Mouse (Mus musculus): ENCODE results near the gene Stc2. TPM values are rescaled to one million over a fixed set of nuclear protein-coding genes. Genes with fewer than 3 reads are reported as not detected.

Stc2 gene
- polyA plus RNA-seq (2016; fragmentation: Nextera tagmentation; extraction: Ambion mirVana) = 1.4 and 1.8 TPM in 2 replicates

GRCm38 (mm10) chr11:31369648-31370286 is at the start of gene Stc2:
Stc2 (minus strand) TSS chr11:31370074.
- Histone ChIP-seq H3K36me3 (no peaks in the 10 kb centered on the region), H3K4me2 (peak within 1 kb of the TSS; percentile 81), H3K4me3 (peak within 1 kb of the TSS; percentile 58), H3K4me1 (peaks cover 30% of the 10 kb centered on the region), H3K9me3 (replicated peaks) (no peaks in the 10 kb centered on the region), H3K9ac (peak within 1 kb of the TSS; percentile 52; the same call in 1 of the 2 replicates), H3K27ac (no peak within 1 kb of the TSS), H3K27me3 (replicated peaks) (peaks cover 53% of the 10 kb centered on the region)
- WGBS (ENCODE audit: insufficient replicate concordance) = under 1% methylated on average over 51 of the region's 51 CpGs
- peak; percentile 62 for ATAC-seq

- no peak overlapping the region for H3K9ac ChIP-seq
- WGBS (ENCODE audit: insufficient replicate concordance) = 64% methylated on average over 5 of the region's 5 CpGs
- H3K9me3 ChIP-seq (replicated peaks) = no peaks in the 10 kb centered on the region
- H3K27me3 ChIP-seq (replicated peaks) = no peaks in the 10 kb centered on the region
- H3K4me2 ChIP-seq = no peak overlapping the region
- ATAC-seq = no peak
- H3K27ac ChIP-seq = no peak overlapping the region
- H3K4me1 ChIP-seq = no peaks in the 10 kb centered on the region
- no peak overlapping the region for H3K4me3 ChIP-seq
- no peaks in the 10 kb centered on the region for H3K36me3 ChIP-seq
These were observed 47.2 kb upstream of the Stc2 start for GRCm38 (mm10) chr11:31417071-31417470.

GRCm38 (mm10) chr11:31412376-31412775 is 42.5 kb upstream of the Stc2 start:
- Histone ChIP-seq H3K4me2 (no peak overlapping the region), H3K36me3 (no peaks in the 10 kb centered on the region), H3K9me3 (replicated peaks) (0 out of 2 replicates have a peak, but pooled peaks cover 5% of the 10 kb centered on the region), H3K4me1 (no peaks in the 10 kb centered on the region), H3K27ac (no peak overlapping the region), H3K27me3 (replicated peaks) (no peaks in the 10 kb centered on the region), H3K9ac (no peak overlapping the region), H3K4me3 (no peak overlapping the region)
- no peak for ATAC-seq
- 50% methylated on average over 3 of the region's 3 CpGs for whole genome bisulfite sequencing (ENCODE audit: insufficient replicate concordance)

GRCm38 (mm10) chr11:31406736-31407135 is 36.9 kb upstream of the Stc2 start:
- H3K9me3 ChIP-seq (replicated peaks) = 0 out of 2 replicates have a peak, but pooled peaks cover 5% of the 10 kb centered on the region
- no peak for ATAC-seq

GRCm38 (mm10) chr11:31403080-31403479 is 33.2 kb upstream of the Stc2 start:
- no peaks in the 10 kb centered on the region for H3K36me3 ChIP-seq
- no peaks in the 10 kb centered on the region for H3K27me3 ChIP-seq (replicated peaks)
- 67% methylated on average over 1 of the region's 1 CpGs for WGBS (ENCODE audit: insufficient replicate concordance)
- H3K4me2 ChIP-seq = no peak overlapping the region
- no peak overlapping the region for H3K9ac ChIP-seq
- no peak overlapping the region for H3K4me3 ChIP-seq
- H3K9me3 ChIP-seq (replicated peaks) = no peaks in the 10 kb centered on the region
- no peaks in the 10 kb centered on the region for H3K4me1 ChIP-seq
- H3K27ac ChIP-seq = no peak overlapping the region
- ATAC-seq = no peak

More at GRCm38 (mm10) chr11:31406736-31407135, 36.9 kb upstream of the Stc2 start:
- no peak overlapping the region for H3K4me2 ChIP-seq
- no peaks in the 10 kb centered on the region for H3K36me3 ChIP-seq
- H3K27ac ChIP-seq = no peak overlapping the region
- 67% methylated on average over 1 of the region's 1 CpGs for WGBS (ENCODE audit: insufficient replicate concordance)
- no peaks in the 10 kb centered on the region for H3K4me1 ChIP-seq
- no peaks in the 10 kb centered on the region for H3K27me3 ChIP-seq (replicated peaks)
- H3K4me3 ChIP-seq = no peak overlapping the region
- H3K9ac ChIP-seq = no peak overlapping the region

- WGBS (ENCODE audit: insufficient replicate concordance) = 50% methylated on average over 2 of the region's 2 CpGs
- Histone ChIP-seq H3K4me1 (no peaks in the 10 kb centered on the region), H3K9me3 (replicated peaks) (no peaks in the 10 kb centered on the region), H3K4me3 (no peak overlapping the region), H3K9ac (no peak overlapping the region), H3K27ac (no peak overlapping the region), H3K27me3 (replicated peaks) (no peaks in the 10 kb centered on the region), H3K4me2 (no peak overlapping the region), H3K36me3 (no peaks in the 10 kb centered on the region)
- ATAC-seq = no peak
These were observed 28.7 kb upstream of the Stc2 start for GRCm38 (mm10) chr11:31398604-31399003.

- no peak overlapping the region for H3K4me2 ChIP-seq
- no peaks in the 10 kb centered on the region for H3K4me1 ChIP-seq
- H3K27ac ChIP-seq = no peak overlapping the region
- H3K9me3 ChIP-seq (replicated peaks) = no peaks in the 10 kb centered on the region
- H3K9ac ChIP-seq = no peak overlapping the region
- 58% methylated on average over 6 of the region's 6 CpGs for WGBS (ENCODE audit: insufficient replicate concordance)
- H3K27me3 ChIP-seq (replicated peaks) = no peaks in the 10 kb centered on the region
- ATAC-seq = no peak
- H3K4me3 ChIP-seq = no peak overlapping the region
- H3K36me3 ChIP-seq = no peaks in the 10 kb centered on the region
These were observed 27.0 kb upstream of the Stc2 start for GRCm38 (mm10) chr11:31396638-31397417.

- ATAC-seq = no peak
- no peaks in the 10 kb centered on the region for H3K4me1 ChIP-seq
- H3K9ac ChIP-seq = no peak overlapping the region
- H3K36me3 ChIP-seq = no peaks in the 10 kb centered on the region
- no peak overlapping the region for H3K4me2 ChIP-seq
- H3K27ac ChIP-seq = no peak overlapping the region
- no peaks in the 10 kb centered on the region for H3K27me3 ChIP-seq (replicated peaks)
- H3K9me3 ChIP-seq (replicated peaks) = no peaks in the 10 kb centered on the region
- 51% methylated on average over 6 of the region's 6 CpGs for WGBS (ENCODE audit: insufficient replicate concordance)
- no peak overlapping the region for H3K4me3 ChIP-seq
These were observed 24.2 kb upstream of the Stc2 start for GRCm38 (mm10) chr11:31394026-31394425.

GRCm38 (mm10) chr11:31392340-31392739 is 22.5 kb upstream of the Stc2 start:
- Histone ChIP-seq H3K4me2 (no peak overlapping the region), H3K9me3 (replicated peaks) (no peaks in the 10 kb centered on the region), H3K4me3 (no peak overlapping the region), H3K4me1 (no peaks in the 10 kb centered on the region), H3K27ac (no peak overlapping the region), H3K27me3 (replicated peaks) (no peaks in the 10 kb centered on the region), H3K9ac (no peak overlapping the region), H3K36me3 (no peaks in the 10 kb centered on the region)
- WGBS (ENCODE audit: insufficient replicate concordance) = 54% methylated on average over 5 of the region's 5 CpGs
- ATAC-seq = no peak

GRCm38 (mm10) chr11:31388890-31389289 is 19.0 kb upstream of the Stc2 start:
- WGBS (ENCODE audit: insufficient replicate concordance) = 58% methylated on average over 4 of the region's 4 CpGs
- no peaks in the 10 kb centered on the region for H3K9me3 ChIP-seq (replicated peaks)
- H3K4me3 ChIP-seq = no peak overlapping the region
- no peaks in the 10 kb centered on the region for H3K36me3 ChIP-seq
- no peaks in the 10 kb centered on the region for H3K27me3 ChIP-seq (replicated peaks)
- no peak overlapping the region for H3K27ac ChIP-seq
- H3K4me1 ChIP-seq = no peaks in the 10 kb centered on the region
- ATAC-seq = no peak
- H3K4me2 ChIP-seq = no peak overlapping the region
- no peak overlapping the region for H3K9ac ChIP-seq

GRCm38 (mm10) chr11:31387526-31387925 is 17.7 kb upstream of the Stc2 start:
- H3K27ac ChIP-seq = no peak overlapping the region
- H3K9me3 ChIP-seq (replicated peaks) = no peaks in the 10 kb centered on the region
- no peak overlapping the region for H3K4me2 ChIP-seq
- WGBS (ENCODE audit: insufficient replicate concordance) = 74% methylated on average over 5 of the region's 5 CpGs
- H3K27me3 ChIP-seq (replicated peaks) = no peaks in the 10 kb centered on the region
- H3K4me3 ChIP-seq = no peak overlapping the region
- H3K4me1 ChIP-seq = no peaks in the 10 kb centered on the region
- H3K9ac ChIP-seq = no peak overlapping the region
- no peaks in the 10 kb centered on the region for H3K36me3 ChIP-seq
- no peak for ATAC-seq

- H3K9me3 ChIP-seq (replicated peaks) = no peaks in the 10 kb centered on the region
- H3K9ac ChIP-seq = no peak overlapping the region
- no peaks in the 10 kb centered on the region for H3K36me3 ChIP-seq
- no peaks in the 10 kb centered on the region for H3K4me1 ChIP-seq
- H3K4me3 ChIP-seq = no peak overlapping the region
- H3K27ac ChIP-seq = no peak overlapping the region
- no peak overlapping the region for H3K4me2 ChIP-seq
- 32% methylated on average over 3 of the region's 3 CpGs for WGBS (ENCODE audit: insufficient replicate concordance)
- no peak for ATAC-seq
- no peaks in the 10 kb centered on the region for H3K27me3 ChIP-seq (replicated peaks)
These were observed 16.7 kb upstream of the Stc2 start for GRCm38 (mm10) chr11:31386571-31386970.
